Mouse (Mus musculus): ENCODE measurements around the gene Podnl1. TPM values are rescaled to one million over a fixed set of nuclear protein-coding genes. Genes with fewer than 3 reads are reported as not detected.

Podnl1 gene
- polyA plus RNA-seq, 1 experiment from 2014 or later: not detected

DNA sequence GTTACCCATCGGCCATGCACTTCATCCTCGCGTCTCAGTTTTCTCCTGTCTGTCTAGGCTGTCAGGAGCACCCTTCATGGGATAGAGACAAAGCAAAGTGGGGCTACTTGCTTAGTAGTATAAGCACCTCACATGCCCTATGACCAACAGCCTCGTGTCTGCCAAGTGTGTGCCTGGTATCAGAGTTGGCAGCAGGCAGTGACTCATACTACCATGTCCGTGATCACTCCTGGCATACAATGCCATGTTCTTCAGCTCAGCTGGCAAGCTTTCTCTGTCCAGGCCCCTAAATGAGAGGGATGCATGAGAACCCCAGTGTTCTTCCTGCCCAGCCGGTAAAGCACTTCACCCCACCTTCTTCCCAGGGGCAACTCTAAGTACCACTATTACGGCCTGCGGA lies 35.2 kb upstream of the Podnl1 start:
- no peak for ATAC-seq (ENCODE audit: insufficient read depth, low FRiP score, low TSS enrichment)
- Histone ChIP-seq H3K36me3 (ENCODE audit: control insufficient read depth, insufficient read depth, low read length) (peaks cover 13% of the 10 kb centered on the region), H3K27me3 (ENCODE audit: control insufficient read depth, insufficient read depth, low read length) (no peaks in the 10 kb centered on the region), H3K4me2 (ENCODE audit: low read depth) (no peak overlapping the region), H3K27ac (ENCODE audit: low read depth, low read length) (no peak overlapping the region), H3K9me3 (ENCODE audit: control insufficient read depth, low read length) (no peaks in the 10 kb centered on the region), H3K9ac (ENCODE audit: low read length) (no peak overlapping the region), H3K4me3 (ENCODE audit: low read depth, low read length) (no peak overlapping the region), H3K4me1 (ENCODE audit: control insufficient read depth, insufficient read depth, low read length) (no peaks in the 10 kb centered on the region)
- DNase-seq (ENCODE audit: low spot score): no peak
- 84% methylated on average over 8 of the region's 8 CpGs for WGBS

DNA sequence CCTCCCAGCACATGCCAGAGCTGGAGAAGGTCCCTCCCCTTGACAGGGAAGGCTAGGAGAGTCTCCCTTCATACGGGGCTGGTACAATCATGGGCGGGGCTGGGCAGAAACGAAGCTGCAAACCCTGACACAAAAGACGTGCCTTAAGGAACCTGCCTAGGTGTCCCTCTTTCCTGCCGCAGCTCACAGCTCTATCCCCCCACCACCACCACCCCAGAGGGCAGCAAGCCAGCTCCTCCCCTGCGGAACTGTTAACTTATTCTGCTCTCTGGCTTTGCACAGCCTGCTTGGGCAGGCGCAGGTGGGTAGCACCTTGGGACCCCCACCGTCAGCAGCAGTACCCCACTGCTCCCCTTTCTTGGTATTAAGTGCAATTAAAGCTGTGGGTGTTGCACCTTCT lies 29.7 kb upstream of the Podnl1 start:
- ATAC-seq (ENCODE audit: insufficient read depth, low FRiP score, low TSS enrichment): no peak
- Histone ChIP-seq H3K27ac (ENCODE audit: low read depth, low read length) (no peak overlapping the region), H3K9me3 (ENCODE audit: control insufficient read depth, low read length) (no peaks in the 10 kb centered on the region), H3K9ac (ENCODE audit: low read length) (no peak overlapping the region), H3K27me3 (ENCODE audit: control insufficient read depth, insufficient read depth, low read length) (no peaks in the 10 kb centered on the region), H3K4me2 (ENCODE audit: low read depth) (no peak overlapping the region), H3K4me3 (ENCODE audit: low read depth, low read length) (no peak overlapping the region), H3K36me3 (ENCODE audit: control insufficient read depth, insufficient read depth, low read length) (peaks cover 35% of the 10 kb centered on the region), H3K4me1 (ENCODE audit: control insufficient read depth, insufficient read depth, low read length) (no peaks in the 10 kb centered on the region)
- DNase-seq (ENCODE audit: low spot score): no peak
- 79% methylated on average over 8 of the region's 8 CpGs for WGBS

- DNase-seq (ENCODE audit: low spot score) (no peak), ATAC-seq (ENCODE audit: insufficient read depth, low FRiP score, low TSS enrichment) (no peak)
- Histone ChIP-seq H3K4me2 (ENCODE audit: low read depth) (no peak overlapping the region), H3K27me3 (ENCODE audit: control insufficient read depth, insufficient read depth, low read length) (no peaks in the 10 kb centered on the region), H3K4me3 (ENCODE audit: low read depth, low read length) (no peak overlapping the region), H3K9me3 (ENCODE audit: control insufficient read depth, low read length) (no peaks in the 10 kb centered on the region), H3K4me1 (ENCODE audit: control insufficient read depth, insufficient read depth, low read length) (peaks cover 7% of the 10 kb centered on the region), H3K36me3 (ENCODE audit: control insufficient read depth, insufficient read depth, low read length) (peaks cover 33% of the 10 kb centered on the region), H3K9ac (ENCODE audit: low read length) (no peak overlapping the region), H3K27ac (ENCODE audit: low read depth, low read length) (no peak overlapping the region)
- WGBS: 91% methylated on average over 7 of the region's 7 CpGs
These were observed 27.4 kb upstream of the Podnl1 start for GRCm38 (mm10) chr8:84098376-84098775.

DNA sequence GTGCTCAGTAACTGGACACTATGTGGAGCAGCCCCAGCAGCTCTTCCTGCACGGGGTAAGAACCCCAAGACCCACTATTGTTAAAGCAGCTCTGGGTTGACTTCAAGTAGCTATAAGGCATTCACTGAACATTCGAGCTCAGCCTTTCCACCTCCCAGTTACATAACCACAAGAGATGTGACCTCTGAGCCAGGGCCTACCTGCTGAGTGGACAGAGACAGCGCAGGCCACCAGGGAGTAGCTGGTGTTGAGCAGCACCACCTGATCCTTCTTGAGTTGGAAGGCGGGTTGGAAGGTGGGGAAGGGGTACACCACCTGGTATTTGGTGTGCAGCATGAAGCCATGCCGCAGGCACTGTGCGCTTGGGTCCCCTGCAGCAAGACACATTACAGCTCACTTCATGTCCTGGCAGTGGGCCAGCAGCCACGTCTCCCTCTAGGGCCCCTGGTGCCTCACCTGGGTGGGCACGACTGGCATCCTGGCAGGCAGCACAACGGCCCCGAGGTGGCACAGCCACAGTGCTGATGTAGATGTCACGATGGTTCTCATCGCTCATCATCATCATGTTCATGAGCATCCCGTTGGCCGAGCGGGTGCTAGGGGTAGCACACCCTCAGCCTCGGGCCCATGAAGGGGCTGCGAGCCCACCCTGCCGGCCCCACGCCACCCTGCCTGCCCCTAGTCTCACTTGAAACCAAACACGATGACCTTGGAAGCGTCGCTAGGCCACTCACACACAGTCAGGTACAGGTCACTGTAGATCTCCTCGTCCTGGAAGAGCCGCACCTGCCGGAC lies 24.1 kb upstream of the Podnl1 start:
- WGBS: 93% methylated on average over 25 of the region's 25 CpGs
- ATAC-seq (ENCODE audit: insufficient read depth, low FRiP score, low TSS enrichment): no peak

DNA sequence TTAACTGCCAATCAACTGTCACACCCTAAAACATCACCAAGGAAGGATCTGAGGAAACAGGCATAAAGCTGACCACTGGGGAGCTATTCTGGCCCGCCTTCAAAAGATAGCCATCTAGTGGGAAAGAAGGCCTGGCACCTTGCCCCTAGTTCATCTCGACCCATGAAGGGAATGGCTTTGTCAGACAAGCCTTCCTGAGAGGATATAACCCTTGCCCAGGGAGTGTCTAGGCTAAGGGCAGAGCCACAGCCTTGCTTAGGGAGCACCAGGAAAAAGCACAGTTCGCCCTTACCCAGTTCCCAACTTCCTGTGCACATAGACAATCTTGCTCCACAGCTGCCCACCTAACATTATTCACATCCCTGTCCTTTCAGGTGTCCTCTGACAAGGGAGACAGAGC lies 22.2 kb upstream of the Podnl1 start:
- Histone ChIP-seq H3K9ac (ENCODE audit: low read length) (peak overlapping the region; percentile 74), H3K9me3 (ENCODE audit: control insufficient read depth, low read length) (no peaks in the 10 kb centered on the region), H3K4me2 (ENCODE audit: low read depth) (peak overlapping the region; percentile 80), H3K27ac (ENCODE audit: low read depth, low read length) (peak overlapping the region; percentile 75; the same call in 1 of the 2 replicates), H3K4me3 (ENCODE audit: low read depth, low read length) (peak overlapping the region; percentile 64), H3K36me3 (ENCODE audit: control insufficient read depth, insufficient read depth, low read length) (peaks cover 8% of the 10 kb centered on the region), H3K27me3 (ENCODE audit: control insufficient read depth, insufficient read depth, low read length) (no peaks in the 10 kb centered on the region), H3K4me1 (ENCODE audit: control insufficient read depth, insufficient read depth, low read length) (peaks cover 12% of the 10 kb centered on the region)
- ATAC-seq (ENCODE audit: insufficient read depth, low FRiP score, low TSS enrichment) (no peak), DNase-seq (ENCODE audit: low spot score) (no peak)
- 63% methylated on average over 3 of the region's 3 CpGs for WGBS

More for the DNA sequence above, 24.1 kb upstream of the Podnl1 start:
- peaks cover 22% of the 10 kb centered on the region for H3K36me3 ChIP-seq (ENCODE audit: control insufficient read depth, insufficient read depth, low read length)
- DNase-seq (ENCODE audit: low spot score): no peak
- no peaks in the 10 kb centered on the region for H3K9me3 ChIP-seq (ENCODE audit: control insufficient read depth, low read length)
- H3K4me1 ChIP-seq (ENCODE audit: control insufficient read depth, insufficient read depth, low read length): peaks cover 12% of the 10 kb centered on the region
- H3K27me3 ChIP-seq (ENCODE audit: control insufficient read depth, insufficient read depth, low read length): no peaks in the 10 kb centered on the region
- no peak overlapping the region for H3K27ac ChIP-seq (ENCODE audit: low read depth, low read length)
- no peak overlapping the region for H3K4me2 ChIP-seq (ENCODE audit: low read depth)
- H3K4me3 ChIP-seq (ENCODE audit: low read depth, low read length): no peak overlapping the region
- no peak overlapping the region for H3K9ac ChIP-seq (ENCODE audit: low read length)

DNA sequence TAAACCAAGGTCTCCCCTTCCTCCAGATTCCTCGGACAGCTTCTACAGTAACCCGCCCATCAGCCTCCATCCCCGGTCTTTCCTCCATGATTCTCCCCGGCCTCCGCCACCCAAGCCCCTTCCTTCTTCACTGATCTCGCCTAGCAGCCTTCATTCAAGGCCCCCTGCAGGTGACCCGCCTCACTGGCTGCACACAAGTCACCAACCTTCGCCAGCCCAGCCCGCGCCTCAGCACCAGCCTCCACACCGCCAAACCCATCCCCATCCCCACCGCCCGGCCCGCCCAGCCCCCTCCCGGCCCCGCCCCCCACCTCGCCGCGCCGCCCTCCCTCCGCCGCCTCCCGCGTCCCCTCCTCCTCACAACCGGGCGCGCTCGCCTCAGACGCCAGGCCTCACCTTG lies 21.6 kb upstream of the Podnl1 start:
- 0% methylated on average over 14 of the region's 29 CpGs for WGBS
- peak overlapping the region; percentile 80 for H3K4me2 ChIP-seq (ENCODE audit: low read depth)
- peaks cover 5% of the 10 kb centered on the region for H3K36me3 ChIP-seq (ENCODE audit: control insufficient read depth, insufficient read depth, low read length)
- peak overlapping the region; percentile 74 for H3K9ac ChIP-seq (ENCODE audit: low read length)
- H3K9me3 ChIP-seq (ENCODE audit: control insufficient read depth, low read length): no peaks in the 10 kb centered on the region
- ATAC-seq (ENCODE audit: insufficient read depth, low FRiP score, low TSS enrichment) (peak; percentile 84), DNase-seq (ENCODE audit: low spot score) (peak; percentile 79)
- peak overlapping the region; percentile 64 for H3K4me3 ChIP-seq (ENCODE audit: low read depth, low read length)
- H3K27ac ChIP-seq (ENCODE audit: low read depth, low read length): peak overlapping the region; percentile 75
- H3K27me3 ChIP-seq (ENCODE audit: control insufficient read depth, insufficient read depth, low read length): no peaks in the 10 kb centered on the region
- H3K4me1 ChIP-seq (ENCODE audit: control insufficient read depth, insufficient read depth, low read length): peaks cover 12% of the 10 kb centered on the region

GRCm38 (mm10) chr8:84104697-84105609 lies 20.8 kb upstream of the Podnl1 start, which contains the start of gene Dcaf15:
Dcaf15 (minus strand) TSS chr8:84104768.
- no peaks in the 10 kb centered on the region for H3K27me3 ChIP-seq (ENCODE audit: control insufficient read depth, insufficient read depth, low read length)
- H3K9ac ChIP-seq (ENCODE audit: low read length): peak within 1 kb of the TSS; percentile 74
- H3K36me3 ChIP-seq (ENCODE audit: control insufficient read depth, insufficient read depth, low read length): peaks cover 5% of the 10 kb centered on the region
- H3K9me3 ChIP-seq (ENCODE audit: control insufficient read depth, low read length): no peaks in the 10 kb centered on the region
- DNase-seq (ENCODE audit: low spot score): peak; percentile 98
- ATAC-seq (ENCODE audit: insufficient read depth, low FRiP score, low TSS enrichment): peak; percentile 96
- H3K27ac ChIP-seq (ENCODE audit: low read depth, low read length): peak within 1 kb of the TSS; percentile 76
- peaks cover 12% of the 10 kb centered on the region for H3K4me1 ChIP-seq (ENCODE audit: control insufficient read depth, insufficient read depth, low read length)
- 8% methylated on average over 40 of the region's 42 CpGs for WGBS
- H3K4me2 ChIP-seq (ENCODE audit: low read depth): peak within 1 kb of the TSS; percentile 80
- peak within 1 kb of the TSS; percentile 64 for H3K4me3 ChIP-seq (ENCODE audit: low read depth, low read length)

DNA sequence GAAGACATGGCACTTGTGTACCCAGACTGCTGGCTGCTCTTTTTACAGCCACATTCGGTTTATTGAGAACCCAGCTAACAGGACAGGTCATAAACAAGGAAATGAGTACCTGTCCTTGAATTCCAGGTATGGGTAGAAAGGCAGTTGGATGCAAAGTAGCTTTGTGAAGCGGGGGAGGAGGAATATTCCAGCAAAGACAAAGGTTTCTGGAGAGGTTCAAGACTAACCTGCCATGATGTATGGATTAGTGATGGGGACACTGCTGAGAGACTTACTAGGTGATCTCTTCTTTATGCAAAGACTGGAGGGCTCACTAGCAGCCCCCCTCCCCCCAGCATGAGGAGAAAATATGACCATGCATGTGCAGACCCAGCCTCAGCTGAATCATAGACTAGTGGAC lies 20.1 kb upstream of the Podnl1 start:
- H3K9ac ChIP-seq (ENCODE audit: low read length): no peak overlapping the region
- ATAC-seq (ENCODE audit: insufficient read depth, low FRiP score, low TSS enrichment): no peak

More for the DNA sequence above, 20.1 kb upstream of the Podnl1 start:
- Histone ChIP-seq H3K36me3 (ENCODE audit: control insufficient read depth, insufficient read depth, low read length) (peaks cover 5% of the 10 kb centered on the region), H3K4me3 (ENCODE audit: low read depth, low read length) (no peak overlapping the region), H3K4me2 (ENCODE audit: low read depth) (no peak overlapping the region), H3K27me3 (ENCODE audit: control insufficient read depth, insufficient read depth, low read length) (no peaks in the 10 kb centered on the region), H3K9me3 (ENCODE audit: control insufficient read depth, low read length) (no peaks in the 10 kb centered on the region), H3K27ac (ENCODE audit: low read depth, low read length) (no peak overlapping the region), H3K4me1 (ENCODE audit: control insufficient read depth, insufficient read depth, low read length) (peaks cover 12% of the 10 kb centered on the region)
- 72% methylated on average over 2 of the region's 2 CpGs for WGBS
- no peak for DNase-seq (ENCODE audit: low spot score)
